ENCODE assay signal across 8 mouse cellular contexts in genomic region chr7:98685895-98686294, GRCm38 (mm10). TPM values are rescaled to one million over a fixed set of nuclear protein-coding genes. Genes with fewer than 3 reads are reported as not detected.
DNase-seq lines count a peak whose midpoint lies in the region; ATAC-seq lines count a peak whose summit lies in the region.

No protein-coding gene starts in this region.

- no peaks in the 10 kb centered on the region for H3K36me3 ChIP-seq in kidney, embryonic 16.5 days (ENCODE audit: insufficient read depth, low read length)
- H3K36me3 ChIP-seq in stomach, embryonic 14.5 days (ENCODE audit: control insufficient read depth, insufficient read depth, low read length) = no peaks in the 10 kb centered on the region

- no peak overlapping the region; the same call in 1 of the 2 replicates for H3K9ac ChIP-seq in kidney, embryonic 16.5 days (replicated peaks; ENCODE audit: low read length)
- H3K9ac ChIP-seq in stomach, embryonic 14.5 days (replicated peaks; ENCODE audit: low read depth, low read length) = no peak overlapping the region; the same call in 1 of the 2 replicates

- intact Hi-C loops in heart, postnatal 36 days (cut with DNase I) = no loop called here
- intact Hi-C loops in gastrocnemius, postnatal 14 days (cut with DNase I; ENCODE audit: low total_unique reads) = no loop called here

- H3K4me1 ChIP-seq in kidney, embryonic 16.5 days (ENCODE audit: insufficient read depth, low read length) = peaks cover 4% of the 10 kb centered on the region; the same call in 1 of the 2 replicates
- peaks cover 2% of the 10 kb centered on the region; the same call in 1 of the 2 replicates for H3K4me1 ChIP-seq in stomach, embryonic 14.5 days (ENCODE audit: control insufficient read depth, insufficient read depth, low read length)

- no peaks in the 10 kb centered on the region for H3K27me3 ChIP-seq in kidney, embryonic 16.5 days (ENCODE audit: insufficient read depth, low read length)
- no peaks in the 10 kb centered on the region for H3K27me3 ChIP-seq in stomach, embryonic 14.5 days (ENCODE audit: control insufficient read depth, insufficient read depth, low read length)

- H3K4me2 ChIP-seq in kidney, embryonic 16.5 days (replicated peaks; ENCODE audit: low read depth, low read length) = peak overlapping the region; percentile 37
- no peak overlapping the region; the same call in 1 of the 2 replicates for H3K4me2 ChIP-seq in stomach, embryonic 14.5 days (replicated peaks; ENCODE audit: low read depth, low read length)

- H3K9me3 ChIP-seq in kidney, embryonic 16.5 days (ENCODE audit: low read length) = no peaks in the 10 kb centered on the region
- no peaks in the 10 kb centered on the region for H3K9me3 ChIP-seq in stomach, embryonic 14.5 days (ENCODE audit: control insufficient read depth, low read depth, low read length)

- H3K27ac ChIP-seq in kidney, embryonic 16.5 days (ENCODE audit: low read length) = no peak overlapping the region
- H3K27ac ChIP-seq in stomach, embryonic 14.5 days (ENCODE audit: low read length) = no peak overlapping the region

- peak; percentile 98 for ATAC-seq in kidney, embryonic 16.5 days (ENCODE audit: low FRiP score, low TSS enrichment)
- ATAC-seq in stomach, embryonic 14.5 days (ENCODE audit: insufficient number of reproducible peaks, insufficient read depth, low FRiP score, low read depth) = peak; percentile 77; the same call in 1 of the 2 replicates

- H3K4me3 ChIP-seq in kidney, embryonic 16.5 days (ENCODE audit: low read length) = 0 out of 2 replicates have a peak overlapping the region, but pooled peaks have one; percentile 2
- no peak overlapping the region for H3K4me3 ChIP-seq in stomach, embryonic 14.5 days (ENCODE audit: low read depth, low read length)

- WGBS in kidney, embryonic 16.5 days = 16% methylated on average over 13 of the region's 13 CpGs
- WGBS in stomach, embryonic 14.5 days = 16% methylated on average over 13 of the region's 13 CpGs

- DNase-seq in heart, adult 11 months = peak; percentile 78
- no peak for DNase-seq in heart, postnatal 36 days
- peak; percentile 51 for DNase-seq in ZHBTc4 (ENCODE audit: low read depth, low spot score)
- DNase-seq in gastrocnemius, postnatal 14 days = peak; percentile 64
- DNase-seq in adrenal gland, adult (ENCODE audit: inconsistent age in 2 of 2, low spot score in 1 of 2) = no peak
- DNase-seq in adrenal gland, postnatal 36 days = no peak

RNA-seq across cellular contexts. Expression of gene Thap12, which starts 17.0 kb away (rescaled TPM):
- total RNA-seq in heart, postnatal 36 days (2021) = 10 to 100 TPM; 71.1 to 72.8 TPM
- 10 to 100 TPM; 72.2 to 81.4 TPM for total RNA-seq in gastrocnemius, postnatal 14 days (2021)
- 53.7 and 54.4 TPM in 2 replicates for polyA plus RNA-seq in kidney, embryonic 16.5 days (2015; fragmentation: Nextera tagmentation; extraction: Ambion mirVana)
- 55.9 and 61.7 TPM in 2 replicates for polyA plus RNA-seq in stomach, embryonic 14.5 days (2014; fragmentation: Nextera tagmentation; extraction: Ambion mirVana)
- 10 to 100 TPM; 67.2 to 72.9 TPM for total RNA-seq in adrenal gland, postnatal 36 days (2021)

RNA-seq across cellular contexts. Expression of gene Emsy, which starts 29.3 kb away (rescaled TPM):
- total RNA-seq in heart, postnatal 36 days (2021) = 10 to 100 TPM; 25.3 to 27.3 TPM
- 10 to 100 TPM; 19.2 to 19.4 TPM for total RNA-seq in gastrocnemius, postnatal 14 days (2021)
- 29.1 and 39.4 TPM in 2 replicates for polyA plus RNA-seq in kidney, embryonic 16.5 days (2015; fragmentation: Nextera tagmentation; extraction: Ambion mirVana)
- 42.4 and 46.0 TPM in 2 replicates for polyA plus RNA-seq in stomach, embryonic 14.5 days (2014; fragmentation: Nextera tagmentation; extraction: Ambion mirVana)
- 10 to 100 TPM; 31.3 to 36.4 TPM for total RNA-seq in adrenal gland, postnatal 36 days (2021)

Comparison
In these comparisons a context has a peak if more than half of its experiments do, and no peak if none do; other contexts are left out.
1. DNase-seq: peak in heart, adult 11 months (single experiment), ZHBTc4 (single experiment) and gastrocnemius, postnatal 14 days (single experiment); none in heart, postnatal 36 days (0 of 2), adrenal gland, adult (0 of 2) and adrenal gland, postnatal 36 days (0 of 2).